Mouse (Mus musculus) brown adipose tissue, adult 24 weeks (tissue): ENCODE results near the gene Egr2. TPM values are rescaled to one million over a fixed set of nuclear protein-coding genes. Genes with fewer than 3 reads are reported as not detected.

Experiments used
- H3K27ac ChIP-seq: fragments of 200-500 bp; replicated peaks from 2 replicates; pipeline ENCODE4 v1.5.1; 2012; ENCODE audit warnings: low read depth, mild to moderate bottlenecking, low read length
- H3K4me1 ChIP-seq: fragments of 200-500 bp; 2 replicates; pipeline ENCODE4 v1.6.1; 2012; ENCODE audit warnings: low read length, mixed read lengths; ENCODE audit not compliant: control insufficient read depth, insufficient read depth, insufficient read length
- H3K4me3 ChIP-seq: fragments of 200-500 bp; 2 replicates; pipeline ENCODE4 v1.5.1; 2012; ENCODE audit warnings: low read depth, mild to moderate bottlenecking, low read length, moderate library complexity; ENCODE audit not compliant: insufficient read depth
- polyA plus RNA-seq: library from polyadenylated mRNA; stranded (reverse); fragments of >200 nt; gene quantifications from 2 replicates; pipeline ENCODE4 v1.2.4, GENCODE M21; 2012; ENCODE audit not compliant: missing spikeins, insufficient read depth, insufficient read length

Egr2 gene
- polyA plus RNA-seq, 1 experiment, result 10.0 TPM

DNA sequence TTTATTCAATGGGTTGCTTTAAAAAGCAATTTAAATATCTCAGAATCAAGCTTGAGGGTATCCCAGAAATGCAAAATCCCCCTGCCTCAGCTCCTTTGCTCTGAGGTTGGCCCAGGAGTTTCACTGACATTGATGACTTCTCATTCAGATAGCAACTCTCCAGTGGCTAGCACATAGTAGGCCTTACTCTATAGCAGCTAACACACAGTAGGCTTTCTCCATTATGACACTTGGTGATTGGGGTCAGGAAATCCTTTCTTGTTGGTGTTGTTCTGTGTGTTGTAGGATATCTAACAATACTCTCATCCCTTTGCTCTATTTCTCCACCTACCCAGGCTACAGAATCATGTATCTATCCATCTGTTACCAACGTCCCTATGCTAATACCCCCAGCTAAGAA is 25.9 kb downstream of the Egr2 start:
- Histone ChIP-seq H3K4me1 (no peaks in the 10 kb centered on the region), H3K27ac (no peak overlapping the region), H3K4me3 (no peak overlapping the region)

DNA sequence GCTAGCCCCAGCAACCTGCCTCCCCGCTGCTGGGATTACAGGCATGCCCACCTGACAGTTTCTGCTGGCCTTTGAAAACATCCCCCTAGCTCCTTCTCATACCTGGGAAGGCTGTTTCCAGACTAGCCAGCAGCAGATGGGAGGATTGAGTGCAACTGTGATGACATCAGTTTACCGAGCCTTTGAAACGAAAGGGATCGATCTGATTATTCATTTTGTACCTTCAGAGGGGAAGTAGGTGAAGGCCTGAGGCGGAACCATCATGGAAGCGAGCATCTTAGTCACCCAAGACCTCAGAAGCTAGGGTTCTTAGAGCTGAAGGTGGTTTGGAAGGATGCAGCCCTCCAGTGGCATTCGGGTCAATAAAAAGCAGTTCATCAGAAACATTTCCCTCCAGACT is 29.2 kb downstream of the Egr2 start:
- H3K4me3 ChIP-seq, result no peak overlapping the region
- no peaks in the 10 kb centered on the region for H3K4me1 ChIP-seq
- no peak overlapping the region for H3K27ac ChIP-seq

DNA sequence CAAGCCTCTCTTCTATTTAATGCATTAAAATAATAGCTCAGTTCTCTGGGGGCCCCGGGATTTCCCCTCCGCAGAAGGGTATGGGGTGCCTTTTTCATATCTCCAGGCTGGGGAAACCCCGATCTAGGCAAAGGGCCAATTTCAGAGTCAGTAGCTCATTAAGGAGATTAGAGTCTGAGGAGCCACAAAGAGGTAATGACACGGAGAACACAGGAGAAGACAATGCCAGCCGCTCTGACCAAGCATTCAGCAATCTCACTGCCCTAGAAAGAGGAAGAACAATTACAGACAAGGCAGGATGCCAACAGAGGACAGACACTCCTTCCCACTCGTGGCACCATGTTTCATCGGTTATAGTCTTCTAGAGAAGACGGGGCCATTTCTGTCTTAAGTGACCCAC is 30.8 kb downstream of the Egr2 start:
- no peak overlapping the region for H3K4me3 ChIP-seq
- no peaks in the 10 kb centered on the region for H3K4me1 ChIP-seq
- H3K27ac ChIP-seq, result no peak overlapping the region

DNA sequence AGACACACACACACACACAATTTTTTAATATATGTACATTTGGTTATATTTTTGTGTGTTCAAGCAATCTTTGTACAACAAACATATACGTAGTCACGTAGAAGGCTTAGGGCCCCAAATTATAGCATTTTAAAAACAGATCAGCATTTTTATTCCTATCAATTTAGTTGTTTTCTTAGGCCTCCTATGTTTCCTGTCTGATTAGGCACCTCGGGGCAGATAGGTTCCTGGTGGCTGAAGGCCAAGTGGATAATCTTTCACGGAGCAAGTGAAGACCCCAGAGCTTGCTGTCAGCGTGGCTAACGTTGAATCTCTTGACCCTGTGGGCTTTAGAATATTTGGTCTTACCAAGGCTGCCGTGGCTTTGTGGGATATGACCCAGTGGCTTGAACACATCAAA is 34.3 kb downstream of the Egr2 start:
- no peak overlapping the region for H3K4me3 ChIP-seq
- no peak overlapping the region for H3K27ac ChIP-seq
- no peaks in the 10 kb centered on the region for H3K4me1 ChIP-seq

DNA sequence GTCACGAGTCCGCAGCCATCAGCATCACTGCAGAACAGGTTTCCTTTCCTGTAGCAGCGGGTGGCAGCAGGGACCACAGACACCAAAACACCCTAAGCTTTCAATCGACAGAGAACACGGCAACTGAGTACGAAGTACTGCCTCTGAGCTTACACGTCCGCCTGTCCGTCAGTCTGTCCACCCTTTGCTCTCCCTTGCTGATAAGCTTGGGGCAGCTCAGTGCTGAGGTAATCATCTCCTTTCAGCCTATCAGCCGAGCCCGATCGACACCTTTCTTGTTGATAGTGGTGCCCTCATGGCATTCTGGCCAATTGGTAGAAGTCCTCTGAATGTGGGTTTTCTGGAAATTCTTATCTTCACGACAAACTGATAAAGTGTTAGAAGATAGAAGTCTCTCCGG is 36.2 kb downstream of the Egr2 start:
- Histone ChIP-seq H3K4me1 (no peaks in the 10 kb centered on the region), H3K4me3 (no peak overlapping the region), H3K27ac (no peak overlapping the region)

DNA sequence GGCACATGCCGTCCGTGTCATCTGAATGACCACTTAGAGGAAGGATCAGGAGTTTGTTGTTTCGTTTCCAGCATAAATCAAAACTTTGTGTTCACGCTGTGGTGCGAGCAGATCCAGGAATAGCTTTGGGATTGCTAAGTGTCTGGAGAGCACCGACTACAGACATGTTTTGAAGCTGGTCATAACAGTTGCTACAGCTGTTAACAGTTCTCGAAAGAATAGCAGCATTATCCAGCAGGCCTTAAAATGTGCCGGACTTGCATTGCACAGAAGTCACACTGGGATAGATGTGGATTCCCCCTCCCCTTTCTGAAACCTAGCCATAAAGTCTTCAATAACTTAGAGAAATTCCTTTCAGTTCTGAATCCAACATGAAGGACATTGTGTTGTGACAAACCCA is 38.0 kb downstream of the Egr2 start:
- Histone ChIP-seq H3K27ac (no peak overlapping the region), H3K4me3 (no peak overlapping the region), H3K4me1 (no peaks in the 10 kb centered on the region)

DNA sequence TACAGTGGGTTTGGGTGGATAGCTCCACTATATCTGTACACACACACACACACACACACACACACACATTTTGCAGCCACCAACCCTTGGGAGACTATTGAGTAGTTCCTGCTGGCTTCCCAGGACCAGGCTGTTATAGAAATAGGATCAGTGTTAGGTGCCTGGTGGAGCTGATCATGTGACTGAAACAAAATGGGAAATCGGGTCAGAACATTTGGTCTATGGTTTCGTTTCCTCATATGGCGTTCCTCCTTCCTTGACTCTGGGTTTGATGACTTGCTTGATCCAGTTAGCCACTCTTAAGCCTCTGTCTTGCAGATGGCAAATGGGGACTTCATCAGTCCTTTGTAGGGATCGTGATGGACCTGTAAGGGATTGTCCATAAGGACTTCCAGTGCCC is 44.6 kb downstream of the Egr2 start:
- Histone ChIP-seq H3K27ac (no peak overlapping the region), H3K4me3 (no peak overlapping the region), H3K4me1 (no peaks in the 10 kb centered on the region)

DNA sequence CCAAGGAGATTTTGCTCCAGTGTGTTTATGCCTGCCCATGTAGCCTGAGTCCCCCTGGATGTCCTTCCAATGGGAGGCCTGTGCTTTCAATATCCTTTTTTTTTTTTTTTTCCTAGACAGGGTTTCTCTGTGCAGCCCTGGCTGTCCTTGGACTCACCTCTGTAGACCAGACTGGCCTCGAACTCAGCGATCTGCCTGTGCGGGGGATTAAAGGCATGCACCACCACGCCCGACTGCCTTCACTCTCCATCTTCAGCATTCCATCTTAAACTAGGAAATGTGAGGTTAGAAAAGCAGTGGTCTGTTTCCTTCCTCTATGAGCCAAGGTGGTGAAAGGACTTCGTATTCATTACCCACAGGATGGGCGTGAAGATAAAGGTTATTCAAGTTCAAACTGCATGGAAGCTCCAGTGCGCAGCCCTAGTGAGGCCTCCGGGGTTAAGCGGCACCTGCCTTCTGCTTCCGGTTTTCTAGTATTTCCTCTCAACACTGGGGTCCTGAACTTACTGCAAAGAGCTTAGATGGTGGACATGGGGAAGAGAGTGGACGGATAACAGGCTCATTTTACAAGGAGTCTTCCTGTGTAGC is 46.5 kb downstream of the Egr2 start:
- H3K27ac ChIP-seq, result no peak overlapping the region
- no peaks in the 10 kb centered on the region for H3K4me1 ChIP-seq
- H3K4me3 ChIP-seq, result no peak overlapping the region

DNA sequence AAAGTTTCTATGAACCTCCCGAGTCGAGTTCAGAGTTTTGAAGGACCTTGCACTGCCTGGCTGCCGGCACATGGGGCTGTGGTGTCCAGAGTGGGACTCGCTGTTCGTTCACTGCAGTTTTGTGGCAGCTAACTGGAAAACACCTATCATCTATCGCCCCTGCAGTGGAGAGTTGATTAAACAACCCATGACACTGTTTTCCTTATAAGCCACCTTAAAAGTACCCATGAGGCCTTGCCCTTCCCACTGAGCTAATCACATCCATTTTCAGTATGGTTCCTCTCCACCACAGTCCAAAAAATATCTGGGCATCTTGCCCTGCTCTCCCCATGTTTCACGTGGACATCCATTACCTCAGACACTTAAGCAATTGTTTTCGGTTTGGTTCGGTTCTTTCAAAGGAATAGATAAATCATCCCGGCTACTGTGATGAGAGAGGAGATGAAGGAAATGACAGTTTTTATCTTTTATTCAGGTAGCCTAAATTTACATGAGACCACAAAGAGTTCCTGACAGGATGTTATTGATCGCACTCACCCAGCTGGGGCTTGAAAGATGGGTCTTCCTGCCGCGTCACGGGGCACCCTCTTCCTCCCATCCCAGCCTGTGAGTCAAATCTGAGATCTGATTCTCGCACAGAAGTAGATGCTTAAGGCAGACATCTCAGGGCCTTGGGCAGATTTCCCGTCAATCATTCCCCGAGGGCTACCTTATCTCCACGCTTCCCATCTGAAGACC is 50.8 kb downstream of the Egr2 start:
- no peak overlapping the region for H3K27ac ChIP-seq
- no peaks in the 10 kb centered on the region for H3K4me1 ChIP-seq
- H3K4me3 ChIP-seq, result no peak overlapping the region

Other genes with a start within 250 kb of the Egr2 start
- gene Ado, start 13.5 kb downstream of the Egr2 start, polyA plus RNA-seq, result 9.6 and 11.0 TPM in 2 replicates